Mouse (Mus musculus) neutrophil, adult 5-6 weeks (primary cell): Measurements from ENCODE around the gene Copg2. TPM values are rescaled to one million over a fixed set of nuclear protein-coding genes. Genes with fewer than 3 reads are reported as not detected.

Source experiments
- ATAC-seq: fragments of 151-379, 151-347 bp; 2 replicates; pipeline ENCODE4 v1.8.0; 2017; ENCODE audit warnings: mild to moderate bottlenecking, moderate TSS enrichment; ENCODE audit not compliant: insufficient number of reproducible peaks, poor library complexity, low FRiP score, severe bottlenecking; ENCODE audit errors: extremely low read depth
- total RNA-seq: library from RNA; stranded (forward); fragments of 200-1000 nt; gene quantifications from 2 replicates; pipeline ENCODE4 v1.2.3, GENCODE M21; 2017

The Copg2 gene
- total RNA-seq, 1 experiment from 2014 or later = 31.7 TPM

GRCm38 (mm10) chr6:30855205-30855604, 41.4 kb downstream of the Copg2 start:
- ATAC-seq = no peak

GRCm38 (mm10) chr6:30849818-30850217, 46.8 kb downstream of the Copg2 start:
- ATAC-seq = no peak

GRCm38 (mm10) chr6:30832241-30832640, 64.4 kb downstream of the Copg2 start:
- no peak for ATAC-seq

- ATAC-seq = no peak
These were observed 83.0 kb downstream of the Copg2 start for GRCm38 (mm10) chr6:30813626-30814025.

GRCm38 (mm10) chr6:30805053-30805752, 91.4 kb downstream of the Copg2 start:
- ATAC-seq = 0 out of 2 replicates have a peak, but pooled peaks have one; percentile 4

- peak; percentile 65 for ATAC-seq
These were observed 92.1 kb downstream of the Copg2 start for GRCm38 (mm10) chr6:30804389-30805052.

- peak; percentile 45 for ATAC-seq
These were observed 93.7 kb downstream of the Copg2 start for GRCm38 (mm10) chr6:30802915-30803314.

- ATAC-seq = no peak
These were observed 145.4 kb downstream of the Copg2 start for GRCm38 (mm10) chr6:30751209-30751608.

- ATAC-seq = no peak
These were observed 146.1 kb downstream of the Copg2 start for GRCm38 (mm10) chr6:30750482-30750881.

GRCm38 (mm10) chr6:30749892-30750291, 146.7 kb downstream of the Copg2 start:
- ATAC-seq = no peak

- ATAC-seq = no peak
These were observed 147.4 kb downstream of the Copg2 start for GRCm38 (mm10) chr6:30749042-30749689.

- no peak for ATAC-seq
These were observed 148.2 kb downstream of the Copg2 start for GRCm38 (mm10) chr6:30748358-30748910.

- no peak for ATAC-seq
These were observed 148.8 kb downstream of the Copg2 start for GRCm38 (mm10) chr6:30747631-30748357.

- no peak for ATAC-seq
These were observed 151.0 kb downstream of the Copg2 start for GRCm38 (mm10) chr6:30745591-30745990.

GRCm38 (mm10) chr6:30744846-30745245, 151.7 kb downstream of the Copg2 start:
- no peak for ATAC-seq

- ATAC-seq = no peak
These were observed 157.3 kb downstream of the Copg2 start for GRCm38 (mm10) chr6:30739177-30739747.

GRCm38 (mm10) chr6:30738464-30739006, 158.1 kb downstream of the Copg2 start:
- ATAC-seq = no peak
